In genomic region chr2:158250558-158250957, GRCm38 (mm10) we compare ENCODE assay signal across 41 mouse cellular contexts. TPM values are rescaled to one million over a fixed set of nuclear protein-coding genes. Genes with fewer than 3 reads are reported as not detected.
"Had no signal": no experiment of that assay in that cellular context is flagged by ENCODE, and none has a peak within 500 bp of the region (broad histone marks: within the 10 kb centered on the region; RNA-seq: fewer than 3 reads in every experiment).

No protein-coding gene starts in this region.

- H3K27me3 ChIP-seq: hindbrain, embryonic 13.5 days; hindbrain, embryonic 15.5 days; kidney, embryonic 15.5 days; limb, embryonic 13.5 days; limb, embryonic 15.5 days; liver, embryonic 12.5 days had no signal

- ATAC-seq: forebrain, postnatal 0 days; hindbrain, postnatal 0 days; intestine, embryonic 16.5 days; liver, embryonic 12.5 days had no signal

- DNase-seq: forebrain, postnatal 0 days; gastrocnemius, postnatal 14 days; gastrocnemius, postnatal 36 days; heart, adult 11 months; heart, adult 2 months; heart, postnatal 10 days; heart, postnatal 36 days; kidney, adult 11 months; kidney, adult 2 months; kidney, adult 9 months; kidney, postnatal 14 days; kidney, postnatal 36 days; layer of hippocampus, postnatal 36 days; left cerebral cortex, postnatal 4 days had no signal

- H3K9me3 ChIP-seq: hindbrain, embryonic 13.5 days; hindbrain, embryonic 15.5 days; kidney, embryonic 15.5 days; limb, embryonic 13.5 days; limb, embryonic 15.5 days; liver, embryonic 12.5 days had no signal

- H3K4me3 ChIP-seq: heart, adult 2 months; hindbrain, embryonic 13.5 days; hindbrain, embryonic 15.5 days; kidney, embryonic 15.5 days; layer of hippocampus, adult 2 months; limb, embryonic 13.5 days; limb, embryonic 15.5 days; liver, embryonic 12.5 days had no signal

- H3K27ac ChIP-seq: heart, adult 2 months; hindbrain, embryonic 13.5 days; hindbrain, embryonic 15.5 days; hindbrain, postnatal 0 days; kidney, embryonic 15.5 days; kidney, postnatal 0 days; layer of hippocampus, adult 2 months; limb, embryonic 13.5 days; limb, embryonic 15.5 days; liver, embryonic 12.5 days; liver, embryonic 14.5 days had no signal

- H3K4me1 ChIP-seq: hindbrain, embryonic 13.5 days; hindbrain, embryonic 15.5 days; limb, embryonic 13.5 days; limb, embryonic 15.5 days had no signal

- H3K36me3 ChIP-seq: hindbrain, embryonic 13.5 days; hindbrain, embryonic 15.5 days; kidney, embryonic 15.5 days; limb, embryonic 13.5 days; limb, embryonic 15.5 days; liver, embryonic 12.5 days had no signal

RNA-seq across cellular contexts. Expression of gene Bpi, which starts 7.3 kb away (rescaled TPM):
- total RNA-seq: forebrain, postnatal 0 days; gastrocnemius, adult 18-20 months; gastrocnemius, adult 8-10 months; gastrocnemius, postnatal 14 days; gastrocnemius, postnatal 36 days; heart, postnatal 10 days; heart, postnatal 36 days; hematopoietic stem cell, adult 5-6 weeks; hindbrain, postnatal 0 days; layer of hippocampus, adult 2 months; layer of hippocampus, postnatal 14 days; layer of hippocampus, postnatal 36 days; left cerebral cortex, adult 18-20 months; left cerebral cortex, adult 8-10 months; left cerebral cortex, postnatal 10 days; left cerebral cortex, postnatal 25 days; left cerebral cortex, postnatal 4 days; liver, adult 2 months had no signal
- polyA plus RNA-seq: forebrain, postnatal 0 days; frontal cortex, adult 2 months; heart, adult 2 months; heart, embryonic 14.5 days; heart, embryonic 16.5 days; hindbrain, embryonic 11.5 days; hindbrain, embryonic 13.5 days; hindbrain, embryonic 15.5 days; hindbrain, postnatal 0 days; intestine, embryonic 14.5 days; intestine, embryonic 16.5 days; large intestine, adult 2 months; limb, embryonic 11.5 days; limb, embryonic 13.5 days; limb, embryonic 15.5 days; liver, adult 2 months; liver, embryonic 12.5 days; liver, embryonic 14.5 days had no signal

RNA-seq across cellular contexts. Expression of gene D630003M21Rik, which starts 21.5 kb away (rescaled TPM):
- total RNA-seq: hematopoietic stem cell, adult 5-6 weeks had no signal
